Mouse (Mus musculus): ENCODE results near the gene Prcc. TPM values are rescaled to one million over a fixed set of nuclear protein-coding genes. Genes with fewer than 3 reads are reported as not detected.
"Not testable (repeated sequence)": the region's sequence is repeated elsewhere in the genome, so short reads cannot be mapped to it uniquely, and the experiment has no call there.

Prcc gene
- polyA plus RNA-seq, 1 experiment from 2014 or later, result 13.8 TPM

GRCm38 (mm10) chr3:87893367-87893905 is 8.0 kb upstream of the Prcc start:
- ATAC-seq, result no peak
- no peak overlapping the region for H3K9ac ChIP-seq (replicated peaks; ENCODE audit: low read depth, low read length)
- WGBS, result 76% methylated on average over 3 of the region's 3 CpGs

DNA sequence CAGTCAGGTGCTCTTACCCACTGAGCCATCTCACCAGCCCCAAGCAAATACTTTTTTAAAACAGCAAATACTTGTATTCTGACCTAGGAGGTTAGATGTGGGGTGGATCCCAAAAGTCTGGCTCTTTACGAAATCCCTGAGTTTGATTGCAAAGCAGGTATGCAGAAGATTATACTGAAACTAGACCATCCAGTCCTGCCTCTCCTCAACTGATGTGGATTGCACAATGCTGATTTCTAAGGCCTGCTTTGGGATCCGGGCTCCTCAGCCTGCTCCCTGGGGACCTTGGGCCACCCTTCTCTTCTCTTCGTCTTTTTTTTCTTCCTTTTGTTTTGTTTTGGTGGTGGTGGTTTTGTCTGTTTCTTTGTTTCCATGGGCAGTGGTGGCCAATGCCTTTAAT is 6.1 kb upstream of the Prcc start:
- no peaks in the 10 kb centered on the region for H3K4me1 ChIP-seq (replicated peaks; ENCODE audit: control insufficient read depth, insufficient read depth, low read length)
- no peak overlapping the region for H3K27ac ChIP-seq (ENCODE audit: low read length)
- H3K36me3 ChIP-seq (ENCODE audit: control insufficient read depth, insufficient read depth), result no peaks in the 10 kb centered on the region
- H3K27me3 ChIP-seq (replicated peaks; ENCODE audit: control insufficient read depth, insufficient read depth, low read length), result no peaks in the 10 kb centered on the region
- no peak overlapping the region for H3K4me2 ChIP-seq (ENCODE audit: low read length)
- ATAC-seq, result no peak
- 52% methylated on average over 3 of the region's 3 CpGs for WGBS
- no peak overlapping the region for H3K9ac ChIP-seq (replicated peaks; ENCODE audit: low read depth, low read length)
- H3K9me3 ChIP-seq (ENCODE audit: control insufficient read depth, low read length), result no peaks in the 10 kb centered on the region
- no peak overlapping the region for H3K4me3 ChIP-seq (replicated peaks; ENCODE audit: low read length)

More at GRCm38 (mm10) chr3:87893367-87893905, 8.0 kb upstream of the Prcc start:
- Histone ChIP-seq H3K9me3 (ENCODE audit: control insufficient read depth, low read length) (no peaks in the 10 kb centered on the region), H3K36me3 (ENCODE audit: control insufficient read depth, insufficient read depth) (no peaks in the 10 kb centered on the region), H3K4me3 (replicated peaks; ENCODE audit: low read length) (no peak overlapping the region), H3K4me2 (ENCODE audit: low read length) (no peak overlapping the region), H3K27me3 (replicated peaks; ENCODE audit: control insufficient read depth, insufficient read depth, low read length) (no peaks in the 10 kb centered on the region), H3K4me1 (replicated peaks; ENCODE audit: control insufficient read depth, insufficient read depth, low read length) (no peaks in the 10 kb centered on the region), H3K27ac (ENCODE audit: low read length) (no peak overlapping the region)

DNA sequence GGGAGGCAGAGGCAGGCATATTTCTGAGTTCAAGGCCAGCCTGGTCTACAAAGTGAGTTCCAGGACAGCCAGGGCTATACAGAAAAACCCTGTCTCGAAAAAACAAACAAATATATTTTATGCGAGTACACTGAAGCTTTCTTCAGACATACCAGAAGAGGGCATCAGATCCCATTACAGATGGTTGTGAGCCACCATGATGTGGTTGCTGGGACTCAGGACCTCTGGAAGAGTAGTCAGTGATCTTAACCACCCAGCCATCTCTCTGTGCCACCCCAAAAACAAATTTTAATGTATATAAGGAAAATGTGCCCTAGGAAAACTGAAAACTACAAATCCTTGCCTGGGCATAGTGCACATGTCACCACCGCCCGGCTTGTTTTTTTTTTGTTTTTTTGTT is 2.0 kb upstream of the Prcc start:
- not testable (repeated sequence) for H3K36me3 ChIP-seq (ENCODE audit: control insufficient read depth, insufficient read depth); H3K27ac ChIP-seq (ENCODE audit: low read length); H3K4me2 ChIP-seq (ENCODE audit: low read length); H3K4me3 ChIP-seq (replicated peaks; ENCODE audit: low read length); H3K27me3 ChIP-seq (replicated peaks; ENCODE audit: control insufficient read depth, insufficient read depth, low read length); H3K9ac ChIP-seq (replicated peaks; ENCODE audit: low read depth, low read length); ATAC-seq; H3K9me3 ChIP-seq (ENCODE audit: control insufficient read depth, low read length)
- WGBS, result 82% methylated on average over 4 of the region's 4 CpGs
- H3K4me1 ChIP-seq (replicated peaks; ENCODE audit: control insufficient read depth, insufficient read depth, low read length), result peaks cover 21% of the 10 kb centered on the region

DNA sequence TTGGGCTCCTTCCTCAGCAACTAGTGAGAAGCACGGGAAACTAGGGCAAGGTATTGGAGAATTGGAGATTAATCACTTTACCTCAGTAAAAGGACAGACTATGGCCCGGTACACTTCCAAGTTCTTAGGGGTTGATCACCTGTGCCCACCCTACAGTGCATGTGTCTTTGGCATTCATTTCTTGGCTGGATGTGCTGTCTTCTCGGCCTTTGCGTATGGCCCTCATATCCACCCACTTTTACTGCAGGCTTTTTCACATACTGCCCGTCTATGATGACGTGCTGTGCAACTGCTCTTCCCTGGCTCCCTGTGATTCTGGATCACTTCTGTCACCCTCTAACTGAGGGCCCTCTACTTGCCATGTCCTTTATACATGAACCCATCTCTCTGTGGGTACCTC is 1.0 kb upstream of the Prcc start:
- H3K4me1 ChIP-seq (replicated peaks; ENCODE audit: control insufficient read depth, insufficient read depth, low read length), result peaks cover 23% of the 10 kb centered on the region
- H3K27me3 ChIP-seq (replicated peaks; ENCODE audit: control insufficient read depth, insufficient read depth, low read length), result no peaks in the 10 kb centered on the region
- H3K4me3 ChIP-seq (replicated peaks; ENCODE audit: low read length), result peak overlapping the region; percentile 99
- WGBS, result 89% methylated on average over 6 of the region's 6 CpGs
- ATAC-seq, result no peak
- no peak overlapping the region for H3K27ac ChIP-seq (ENCODE audit: low read length)
- H3K36me3 ChIP-seq (ENCODE audit: control insufficient read depth, insufficient read depth), result no peaks in the 10 kb centered on the region
- H3K9me3 ChIP-seq (ENCODE audit: control insufficient read depth, low read length), result no peaks in the 10 kb centered on the region
- no peak overlapping the region for H3K9ac ChIP-seq (replicated peaks; ENCODE audit: low read depth, low read length)
- H3K4me2 ChIP-seq (ENCODE audit: low read length), result peak overlapping the region; percentile 54

- Histone ChIP-seq H3K4me2 (ENCODE audit: low read length) (peak overlapping the region; percentile 54), H3K4me1 (replicated peaks; ENCODE audit: control insufficient read depth, insufficient read depth, low read length) (peaks cover 23% of the 10 kb centered on the region), H3K27me3 (replicated peaks; ENCODE audit: control insufficient read depth, insufficient read depth, low read length) (no peaks in the 10 kb centered on the region), H3K9me3 (ENCODE audit: control insufficient read depth, low read length) (no peaks in the 10 kb centered on the region), H3K36me3 (ENCODE audit: control insufficient read depth, insufficient read depth) (no peaks in the 10 kb centered on the region), H3K4me3 (replicated peaks; ENCODE audit: low read length) (peak overlapping the region; percentile 99), H3K27ac (ENCODE audit: low read length) (no peak overlapping the region), H3K9ac (replicated peaks; ENCODE audit: low read depth, low read length) (peak overlapping the region; percentile 59)
- ATAC-seq, result no peak; the same call in 1 of the 2 replicates
- WGBS, result 6% methylated on average over 10 of the region's 10 CpGs
Measured at GRCm38 (mm10) chr3:87886004-87886365, 577 bp upstream of the Prcc start.

DNA sequence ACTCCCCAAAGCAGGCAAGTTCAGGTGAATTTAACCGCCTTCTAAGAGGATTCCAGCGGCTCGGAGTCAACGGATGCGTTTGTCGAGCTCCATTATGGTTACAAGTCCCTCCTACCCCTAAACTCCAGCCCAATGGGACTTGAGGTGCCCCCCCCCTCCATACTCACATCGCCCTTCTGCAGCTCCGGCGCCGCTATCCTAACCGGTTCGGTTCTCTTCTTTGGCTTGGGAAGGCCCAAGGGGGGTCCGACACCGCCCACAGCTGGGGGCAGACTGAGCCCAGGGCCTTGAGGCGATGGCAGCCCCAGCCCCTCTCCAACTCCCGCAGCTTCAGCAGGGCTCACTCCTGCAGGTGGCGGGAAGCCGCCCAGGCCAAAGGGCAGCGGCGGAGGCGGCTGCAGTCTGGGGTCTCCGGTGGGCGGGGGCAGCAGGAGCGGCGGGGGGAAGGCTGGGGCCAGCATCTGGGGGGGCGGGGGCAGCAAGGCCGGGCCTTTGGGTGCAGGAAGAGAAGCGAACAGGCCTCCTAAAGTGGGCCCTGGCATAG is 628 bp downstream of the Prcc start:
- ATAC-seq, result no peak
- Histone ChIP-seq H3K27me3 (replicated peaks; ENCODE audit: control insufficient read depth, insufficient read depth, low read length) (no peaks in the 10 kb centered on the region), H3K9me3 (ENCODE audit: control insufficient read depth, low read length) (no peaks in the 10 kb centered on the region), H3K36me3 (ENCODE audit: control insufficient read depth, insufficient read depth) (peaks cover 3% of the 10 kb centered on the region; the same call in 1 of the 2 replicates), H3K4me3 (replicated peaks; ENCODE audit: low read length) (peak overlapping the region; percentile 99), H3K4me2 (ENCODE audit: low read length) (peak overlapping the region; percentile 94), H3K27ac (ENCODE audit: low read length) (peak overlapping the region; percentile 82), H3K9ac (replicated peaks; ENCODE audit: low read depth, low read length) (peak overlapping the region; percentile 90), H3K4me1 (replicated peaks; ENCODE audit: control insufficient read depth, insufficient read depth, low read length) (peaks cover 23% of the 10 kb centered on the region)
- WGBS, result 0% methylated on average over 21 of the region's 28 CpGs

GRCm38 (mm10) chr3:87884291-87884690 is 1.1 kb downstream of the Prcc start:
- H3K27ac ChIP-seq (ENCODE audit: low read length), result 0 out of 2 replicates have a peak overlapping the region, but pooled peaks have one; percentile 82
- H3K27me3 ChIP-seq (replicated peaks; ENCODE audit: control insufficient read depth, insufficient read depth, low read length), result no peaks in the 10 kb centered on the region
- ATAC-seq, result no peak
- H3K4me1 ChIP-seq (replicated peaks; ENCODE audit: control insufficient read depth, insufficient read depth, low read length), result peaks cover 23% of the 10 kb centered on the region
- H3K9me3 ChIP-seq (ENCODE audit: control insufficient read depth, low read length), result no peaks in the 10 kb centered on the region
- peak overlapping the region; percentile 90 for H3K9ac ChIP-seq (replicated peaks; ENCODE audit: low read depth, low read length)
- peak overlapping the region; percentile 94 for H3K4me2 ChIP-seq (ENCODE audit: low read length)
- 0% methylated on average over 3 of the region's 3 CpGs for WGBS
- H3K4me3 ChIP-seq (replicated peaks; ENCODE audit: low read length), result peak overlapping the region; percentile 99
- peaks cover 4% of the 10 kb centered on the region; the same call in 1 of the 2 replicates for H3K36me3 ChIP-seq (ENCODE audit: control insufficient read depth, insufficient read depth)

- Histone ChIP-seq H3K4me1 (replicated peaks; ENCODE audit: control insufficient read depth, insufficient read depth, low read length) (peaks cover 3% of the 10 kb centered on the region), H3K9me3 (ENCODE audit: control insufficient read depth, low read length) (no peaks in the 10 kb centered on the region), H3K27me3 (replicated peaks; ENCODE audit: control insufficient read depth, insufficient read depth, low read length) (no peaks in the 10 kb centered on the region), H3K4me3 (replicated peaks; ENCODE audit: low read length) (no peak overlapping the region), H3K36me3 (ENCODE audit: control insufficient read depth, insufficient read depth) (peaks cover 4% of the 10 kb centered on the region; the same call in 1 of the 2 replicates), H3K4me2 (ENCODE audit: low read length) (no peak overlapping the region), H3K27ac (ENCODE audit: low read length) (no peak overlapping the region), H3K9ac (replicated peaks; ENCODE audit: low read depth, low read length) (no peak overlapping the region)
- 96% methylated on average over 4 of the region's 4 CpGs for whole genome bisulfite sequencing
- ATAC-seq, result no peak
Measured at GRCm38 (mm10) chr3:87877730-87878129, 7.7 kb downstream of the Prcc start.

GRCm38 (mm10) chr3:87864111-87864510 is 21.3 kb downstream of the Prcc start:
- H3K4me3 ChIP-seq (replicated peaks; ENCODE audit: low read length); H3K9me3 ChIP-seq (ENCODE audit: control insufficient read depth, low read length); ATAC-seq; H3K27ac ChIP-seq (ENCODE audit: low read length); H3K4me2 ChIP-seq (ENCODE audit: low read length); H3K4me1 ChIP-seq (replicated peaks; ENCODE audit: control insufficient read depth, insufficient read depth, low read length); H3K27me3 ChIP-seq (replicated peaks; ENCODE audit: control insufficient read depth, insufficient read depth, low read length); H3K9ac ChIP-seq (replicated peaks; ENCODE audit: low read depth, low read length): not testable (repeated sequence)
- H3K36me3 ChIP-seq (ENCODE audit: control insufficient read depth, insufficient read depth), result peaks cover 46% of the 10 kb centered on the region
- WGBS, result 94% methylated on average over 4 of the region's 4 CpGs

Measured in forebrain, embryonic 16.5 days (tissue).